Mouse (Mus musculus) embryonic facial prominence, embryonic 15.5 days (tissue): ENCODE measurements around the gene Rbsn. TPM values are rescaled to one million over a fixed set of nuclear protein-coding genes. Genes with fewer than 3 reads are reported as not detected.
A peak's percentile ranks its signal among the peaks of the same experiment; 100 is the strongest.

Experiments used
- ATAC-seq: fragments of 200-750 bp; cut with Nextera tagmentation; 2 replicates; pipeline ENCODE4 v1.8.0; 2017; ENCODE audit warnings: low read depth, moderate TSS enrichment; ENCODE audit not compliant: insufficient number of reproducible peaks, low FRiP score, low TSS enrichment
- H3K27ac ChIP-seq: fragments of 300-500 bp; sonication (generic); replicated peaks from 2 replicates; pipeline ENCODE4 v1.5.1; 2015; ENCODE audit warnings: mild to moderate bottlenecking, inconsistent platforms
- H3K27me3 ChIP-seq: fragments of 300-500 bp; sonication (generic); 2 replicates; pipeline ENCODE4 v1.6.1; 2015; ENCODE audit warnings: inconsistent platforms
- H3K36me3 ChIP-seq: fragments of 300-500 bp; sonication (generic); 2 replicates; pipeline ENCODE4 v1.6.1; 2015; ENCODE audit warnings: mild to moderate bottlenecking, inconsistent platforms
- H3K4me1 ChIP-seq: fragments of 300-500 bp; sonication (generic); 2 replicates; pipeline ENCODE4 v1.6.1; 2015; ENCODE audit warnings: inconsistent platforms
- H3K4me2 ChIP-seq: fragments of 300-500 bp; sonication (generic); replicated peaks from 2 replicates; pipeline ENCODE4 v1.6.1; 2015; ENCODE audit warnings: mild to moderate bottlenecking, inconsistent platforms
- H3K4me3 ChIP-seq: fragments of 300-500 bp; sonication (generic); replicated peaks from 2 replicates; pipeline ENCODE4 v1.5.1; 2015; ENCODE audit warnings: mild to moderate bottlenecking, inconsistent platforms
- H3K9ac ChIP-seq: fragments of 300-500 bp; sonication (generic); 2 replicates; pipeline ENCODE4 v1.6.1; 2015; ENCODE audit warnings: inconsistent platforms
- H3K9me3 ChIP-seq: fragments of 300-500 bp; sonication (generic); replicated peaks from 2 replicates; pipeline ENCODE4 v1.6.1; 2016; ENCODE audit warnings: inconsistent platforms
- WGBS: fragments of 180-500 bp; shearing (Covaris S2); methylation state at CpG from one replicate; pipeline ENCODE4 v1.1.7; 2015; 5-methylcytosine and 5-hydroxymethylcytosine counted together
- polyA plus RNA-seq: library from polyadenylated mRNA; unstranded; fragments of >200 nt; fragmentation: Nextera tagmentation; extraction: Ambion mirVana; gene quantifications from 2 replicates; pipeline ENCODE4 v1.2.1, GENCODE M21; 2015

The Rbsn gene
- polyA plus RNA-seq = 25.2 and 25.6 TPM in 2 replicates

GRCm38 (mm10) chr6:92214773-92215449, at the start of gene Rbsn:
TSS of gene Rbsn (minus strand) at chr6:92214925.
- Histone ChIP-seq H3K9ac (peak within 1 kb of the TSS; percentile 94), H3K4me1 (peaks cover 11% of the 10 kb centered on the region), H3K4me2 (peak within 1 kb of the TSS; percentile 90), H3K9me3 (no peaks in the 10 kb centered on the region), H3K27me3 (no peaks in the 10 kb centered on the region), H3K27ac (peak within 1 kb of the TSS; percentile 87), H3K36me3 (peaks cover 10% of the 10 kb centered on the region), H3K4me3 (peak within 1 kb of the TSS; percentile 87)
- peak; percentile 95 for ATAC-seq
- WGBS = 6% methylated on average over 35 of the region's 35 CpGs

- Histone ChIP-seq H3K9ac (no peak overlapping the region), H3K27ac (no peak overlapping the region), H3K4me2 (no peak overlapping the region), H3K4me1 (no peaks in the 10 kb centered on the region), H3K4me3 (no peak overlapping the region), H3K27me3 (no peaks in the 10 kb centered on the region), H3K9me3 (no peaks in the 10 kb centered on the region), H3K36me3 (no peaks in the 10 kb centered on the region)
- WGBS = 67% methylated on average over 4 of the region's 4 CpGs
- no peak for ATAC-seq
Measured at GRCm38 (mm10) chr6:92261162-92261843, 46.6 kb upstream of the Rbsn start.

GRCm38 (mm10) chr6:92255346-92255745, 40.6 kb upstream of the Rbsn start:
- no peaks in the 10 kb centered on the region for H3K9me3 ChIP-seq
- ATAC-seq = no peak
- no peak overlapping the region for H3K27ac ChIP-seq
- no peaks in the 10 kb centered on the region for H3K36me3 ChIP-seq
- H3K9ac ChIP-seq = no peak overlapping the region
- no peaks in the 10 kb centered on the region for H3K4me1 ChIP-seq
- H3K4me2 ChIP-seq = no peak overlapping the region
- no peaks in the 10 kb centered on the region for H3K27me3 ChIP-seq
- H3K4me3 ChIP-seq = no peak overlapping the region

- ATAC-seq = no peak
- WGBS = 70% methylated on average over 3 of the region's 3 CpGs
- Histone ChIP-seq H3K4me2 (no peak overlapping the region), H3K27ac (no peak overlapping the region), H3K4me3 (no peak overlapping the region), H3K9me3 (no peaks in the 10 kb centered on the region), H3K36me3 (no peaks in the 10 kb centered on the region), H3K27me3 (no peaks in the 10 kb centered on the region), H3K9ac (no peak overlapping the region), H3K4me1 (no peaks in the 10 kb centered on the region)
Measured at GRCm38 (mm10) chr6:92253253-92253870, 38.6 kb upstream of the Rbsn start.

GRCm38 (mm10) chr6:92247215-92247919, 32.6 kb upstream of the Rbsn start:
- H3K9me3 ChIP-seq = no peaks in the 10 kb centered on the region
- peaks cover 48% of the 10 kb centered on the region for H3K27me3 ChIP-seq
- no peaks in the 10 kb centered on the region for H3K36me3 ChIP-seq
- WGBS = 18% methylated on average over 7 of the region's 7 CpGs
- peaks cover 6% of the 10 kb centered on the region; the same call in 1 of the 2 replicates for H3K4me1 ChIP-seq
- H3K9ac ChIP-seq = no peak overlapping the region
- no peak overlapping the region for H3K4me2 ChIP-seq
- H3K27ac ChIP-seq = no peak overlapping the region
- H3K4me3 ChIP-seq = no peak overlapping the region
- ATAC-seq = no peak

GRCm38 (mm10) chr6:92246335-92246734, 31.6 kb upstream of the Rbsn start:
- Histone ChIP-seq H3K27me3 (peaks cover 49% of the 10 kb centered on the region), H3K4me2 (no peak overlapping the region), H3K4me1 (peaks cover 6% of the 10 kb centered on the region; the same call in 1 of the 2 replicates), H3K4me3 (no peak overlapping the region), H3K27ac (no peak overlapping the region), H3K9ac (no peak overlapping the region), H3K36me3 (no peaks in the 10 kb centered on the region), H3K9me3 (no peaks in the 10 kb centered on the region)
- ATAC-seq = no peak
- WGBS = 9% methylated on average over 3 of the region's 3 CpGs

GRCm38 (mm10) chr6:92244591-92244990, 29.9 kb upstream of the Rbsn start, which contains the start of gene Trh:
TSS of gene Trh (minus strand) at chr6:92244650.
- Histone ChIP-seq H3K4me3 (peak within 1 kb of the TSS; percentile 34), H3K9ac (no peak within 1 kb of the TSS), H3K9me3 (no peaks in the 10 kb centered on the region), H3K4me2 (peak within 1 kb of the TSS; percentile 53), H3K27ac (no peak within 1 kb of the TSS), H3K4me1 (peaks cover 6% of the 10 kb centered on the region; the same call in 1 of the 2 replicates), H3K27me3 (peaks cover 49% of the 10 kb centered on the region), H3K36me3 (no peaks in the 10 kb centered on the region)
- ATAC-seq = no peak
- WGBS = under 1% methylated on average over 31 of the region's 31 CpGs

GRCm38 (mm10) chr6:92241178-92241906, 26.6 kb upstream of the Rbsn start:
- ATAC-seq = no peak
- peaks cover 6% of the 10 kb centered on the region; the same call in 1 of the 2 replicates for H3K4me1 ChIP-seq
- no peak overlapping the region for H3K27ac ChIP-seq
- no peak overlapping the region for H3K4me2 ChIP-seq
- no peak overlapping the region for H3K4me3 ChIP-seq
- no peak overlapping the region for H3K9ac ChIP-seq
- no peaks in the 10 kb centered on the region for H3K9me3 ChIP-seq
- peaks cover 40% of the 10 kb centered on the region for H3K27me3 ChIP-seq
- WGBS = 70% methylated on average over 3 of the region's 3 CpGs
- no peaks in the 10 kb centered on the region for H3K36me3 ChIP-seq

GRCm38 (mm10) chr6:92235036-92235435, 20.3 kb upstream of the Rbsn start:
- Histone ChIP-seq H3K9ac (no peak overlapping the region), H3K9me3 (no peaks in the 10 kb centered on the region), H3K4me1 (no peaks in the 10 kb centered on the region), H3K27ac (no peak overlapping the region), H3K36me3 (no peaks in the 10 kb centered on the region), H3K27me3 (no peaks in the 10 kb centered on the region), H3K4me2 (no peak overlapping the region), H3K4me3 (no peak overlapping the region)
- ATAC-seq = no peak
- WGBS = 34% methylated on average over 12 of the region's 12 CpGs

- no peak overlapping the region for H3K4me2 ChIP-seq
- no peak overlapping the region for H3K27ac ChIP-seq
- WGBS = 76% methylated on average over 4 of the region's 4 CpGs
- H3K4me3 ChIP-seq = no peak overlapping the region
- no peak for ATAC-seq
- no peaks in the 10 kb centered on the region for H3K27me3 ChIP-seq
- no peaks in the 10 kb centered on the region for H3K9me3 ChIP-seq
- no peaks in the 10 kb centered on the region for H3K4me1 ChIP-seq
- no peak overlapping the region for H3K9ac ChIP-seq
- no peaks in the 10 kb centered on the region for H3K36me3 ChIP-seq
Measured at GRCm38 (mm10) chr6:92231762-92232161, 17.0 kb upstream of the Rbsn start.
